Mouse (Mus musculus): ENCODE measurements around the gene Trpc7. TPM values are rescaled to one million over a fixed set of nuclear protein-coding genes. Genes with fewer than 3 reads are reported as not detected.

Gene Trpc7
- total RNA-seq (2015; ENCODE audit: low replicate concordance) (not detected in 2 replicates), total RNA-seq (2017; ENCODE audit: low replicate concordance) (0.28 TPM in 1 of 2 replicates, not detected in the other)

GRCm38 (mm10) chr13:56895893-56896292, at the start of gene Trpc7:
Trpc7 (minus strand) TSS chr13:56895993.
- ATAC-seq (replicated peaks; ENCODE audit: low FRiP score, poor library complexity, severe bottlenecking), result no peak

GRCm38 (mm10) chr13:56939261-56939660, 43.5 kb upstream of the Trpc7 start:
- ATAC-seq (replicated peaks; ENCODE audit: low FRiP score, poor library complexity, severe bottlenecking), result no peak

GRCm38 (mm10) chr13:56933832-56934510, 38.2 kb upstream of the Trpc7 start:
- no peak for ATAC-seq (replicated peaks; ENCODE audit: low FRiP score, poor library complexity, severe bottlenecking)

GRCm38 (mm10) chr13:56930421-56930820, 34.6 kb upstream of the Trpc7 start:
- no peak for ATAC-seq (replicated peaks; ENCODE audit: low FRiP score, poor library complexity, severe bottlenecking)

- ATAC-seq (replicated peaks; ENCODE audit: low FRiP score, poor library complexity, severe bottlenecking), result no peak
These were observed 27.2 kb upstream of the Trpc7 start for GRCm38 (mm10) chr13:56922976-56923375.

GRCm38 (mm10) chr13:56921251-56921650, 25.5 kb upstream of the Trpc7 start:
- ATAC-seq (replicated peaks; ENCODE audit: low FRiP score, poor library complexity, severe bottlenecking), result no peak

GRCm38 (mm10) chr13:56914721-56915120, 18.9 kb upstream of the Trpc7 start:
- no peak for ATAC-seq (replicated peaks; ENCODE audit: low FRiP score, poor library complexity, severe bottlenecking)

GRCm38 (mm10) chr13:56911093-56911492, 15.3 kb upstream of the Trpc7 start:
- no peak for ATAC-seq (replicated peaks; ENCODE audit: low FRiP score, poor library complexity, severe bottlenecking)

GRCm38 (mm10) chr13:56895386-56895785, 407 bp downstream of the Trpc7 start:
- no peak for ATAC-seq (replicated peaks; ENCODE audit: low FRiP score, poor library complexity, severe bottlenecking)

GRCm38 (mm10) chr13:56894543-56894942, 1.2 kb downstream of the Trpc7 start:
- no peak for ATAC-seq (replicated peaks; ENCODE audit: low FRiP score, poor library complexity, severe bottlenecking)

GRCm38 (mm10) chr13:56889888-56890287, 5.9 kb downstream of the Trpc7 start:
- ATAC-seq (replicated peaks; ENCODE audit: low FRiP score, poor library complexity, severe bottlenecking), result no peak

- ATAC-seq (replicated peaks; ENCODE audit: low FRiP score, poor library complexity, severe bottlenecking), result no peak
These were observed 12.9 kb downstream of the Trpc7 start for GRCm38 (mm10) chr13:56882931-56883330.

- no peak for ATAC-seq (replicated peaks; ENCODE audit: low FRiP score, poor library complexity, severe bottlenecking)
These were observed 31.2 kb downstream of the Trpc7 start for GRCm38 (mm10) chr13:56864567-56864966.

- no peak for ATAC-seq (replicated peaks; ENCODE audit: low FRiP score, poor library complexity, severe bottlenecking)
These were observed 33.8 kb downstream of the Trpc7 start for GRCm38 (mm10) chr13:56862011-56862410.

GRCm38 (mm10) chr13:56854506-56854905, 41.3 kb downstream of the Trpc7 start:
- ATAC-seq (replicated peaks; ENCODE audit: low FRiP score, poor library complexity, severe bottlenecking), result no peak

GRCm38 (mm10) chr13:56853436-56853835, 42.4 kb downstream of the Trpc7 start:
- no peak for ATAC-seq (replicated peaks; ENCODE audit: low FRiP score, poor library complexity, severe bottlenecking)

- no peak for ATAC-seq (replicated peaks; ENCODE audit: low FRiP score, poor library complexity, severe bottlenecking)
These were observed 49.9 kb downstream of the Trpc7 start for GRCm38 (mm10) chr13:56845866-56846265.

- ATAC-seq (replicated peaks; ENCODE audit: low FRiP score, poor library complexity, severe bottlenecking), result no peak
These were observed 80.3 kb downstream of the Trpc7 start for GRCm38 (mm10) chr13:56815471-56815870.

GRCm38 (mm10) chr13:56806776-56807490, 88.9 kb downstream of the Trpc7 start:
- ATAC-seq (replicated peaks; ENCODE audit: low FRiP score, poor library complexity, severe bottlenecking), result no peak

GRCm38 (mm10) chr13:56805131-56805530, 90.7 kb downstream of the Trpc7 start:
- ATAC-seq (replicated peaks; ENCODE audit: low FRiP score, poor library complexity, severe bottlenecking), result no peak

- no peak for ATAC-seq (replicated peaks; ENCODE audit: low FRiP score, poor library complexity, severe bottlenecking)
These were observed 98.3 kb downstream of the Trpc7 start for GRCm38 (mm10) chr13:56797459-56797858.
